Mouse (Mus musculus): ENCODE measurements at regions not wholly inside any gene's neighbourhood (a gene's known extent, or its start where the extent isn't known, plus 50 kb on each side); places are given as distances from the start of the nearest gene placed in this dataset.

DNA sequence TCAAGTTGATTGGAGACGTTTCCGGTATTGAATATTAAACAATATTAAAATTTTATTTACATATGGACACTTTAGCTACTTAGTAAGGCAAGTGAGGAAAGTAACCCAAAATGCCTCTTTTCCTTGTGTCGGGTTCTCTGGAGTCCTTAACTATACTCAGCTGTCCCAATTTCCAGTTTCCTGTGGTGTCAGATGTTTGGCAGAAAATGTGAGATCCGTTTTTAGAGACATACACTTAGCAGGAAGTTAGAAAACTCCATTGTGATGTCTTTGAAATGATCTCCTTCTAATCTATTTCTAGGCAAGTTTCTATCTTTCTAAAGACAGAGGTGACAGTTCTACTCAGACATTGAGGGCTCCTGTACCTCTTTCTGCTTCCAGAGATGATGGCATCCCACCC lies 168.9 kb upstream of the Plcxd3 start:
- H3K4me3 ChIP-seq (replicated peaks; ENCODE audit: low read length): no peak overlapping the region
- no peaks in the 10 kb centered on the region for H3K27me3 ChIP-seq (ENCODE audit: insufficient read depth, low read length)
- H3K9me3 ChIP-seq (ENCODE audit: low read length): peaks cover 8% of the 10 kb centered on the region
- no peaks in the 10 kb centered on the region for H3K4me1 ChIP-seq (replicated peaks; ENCODE audit: low read depth, low read length)
- H3K36me3 ChIP-seq (ENCODE audit: insufficient read depth, low read length): no peaks in the 10 kb centered on the region
- TF ChIP-seq CTCF (conservative IDR thresholded peaks at IDR 0.05; ENCODE audit: low read length) (no peak), NANOG (IDR thresholded peaks at IDR 0.05; ENCODE audit: borderline replicate concordance, low read length) (no peak), POU5F1 (IDR thresholded peaks at IDR 0.05; ENCODE audit: borderline replicate concordance, low read length) (no peak)

DNA sequence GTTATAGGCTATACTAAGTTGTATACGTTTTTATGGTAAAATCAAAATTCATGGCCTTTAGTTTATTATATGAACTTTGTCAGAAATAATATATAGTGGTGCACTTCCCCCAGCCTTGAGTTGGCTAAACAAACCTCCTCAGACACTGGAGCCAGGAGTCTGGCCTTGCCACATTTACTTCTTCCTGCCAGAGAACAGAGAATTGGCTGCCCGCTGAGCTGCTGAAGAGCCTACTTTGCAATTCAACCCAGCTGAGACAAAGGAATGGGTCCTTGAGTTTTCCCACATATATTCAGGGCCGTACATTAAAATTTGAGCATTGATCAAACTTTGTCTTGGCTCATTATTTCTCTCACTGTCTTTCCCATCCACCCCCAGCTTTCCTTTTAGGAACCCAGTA lies 161.9 kb upstream of the Plcxd3 start:
- no peak overlapping the region for H3K4me3 ChIP-seq (replicated peaks; ENCODE audit: low read length)
- TF ChIP-seq CTCF (conservative IDR thresholded peaks at IDR 0.05; ENCODE audit: low read length) (no peak), POU5F1 (IDR thresholded peaks at IDR 0.05; ENCODE audit: borderline replicate concordance, low read length) (no peak), NANOG (IDR thresholded peaks at IDR 0.05; ENCODE audit: borderline replicate concordance, low read length) (peak; percentile 20; the same call in 1 of the 2 replicates)
- H3K9me3 ChIP-seq (ENCODE audit: low read length): no peaks in the 10 kb centered on the region
- 0 out of 2 replicates have a peak, but pooled peaks cover 10% of the 10 kb centered on the region for H3K4me1 ChIP-seq (replicated peaks; ENCODE audit: low read depth, low read length)
- no peaks in the 10 kb centered on the region for H3K36me3 ChIP-seq (ENCODE audit: insufficient read depth, low read length)
- H3K27me3 ChIP-seq (ENCODE audit: insufficient read depth, low read length): no peaks in the 10 kb centered on the region

DNA sequence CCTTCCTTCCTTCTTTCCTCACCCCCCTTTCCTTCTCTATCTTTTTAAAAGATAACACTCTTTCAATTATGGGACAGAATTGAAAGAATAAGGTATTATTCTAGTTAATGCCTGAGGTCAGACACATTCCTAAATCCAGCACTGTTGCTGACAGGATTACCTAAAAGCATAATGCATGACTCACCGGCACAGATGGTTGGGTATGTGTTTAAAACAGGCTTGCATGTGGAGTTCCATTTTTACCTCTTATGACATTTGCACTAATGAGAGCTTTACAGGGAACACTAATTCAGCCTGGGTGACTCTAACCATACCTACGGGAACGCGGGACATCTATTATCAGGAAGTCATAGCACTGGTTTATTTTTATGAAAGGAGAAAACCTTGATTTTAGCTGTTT lies 156.2 kb upstream of the Plcxd3 start:
- H3K36me3 ChIP-seq (ENCODE audit: insufficient read depth, low read length): no peaks in the 10 kb centered on the region
- no peaks in the 10 kb centered on the region for H3K9me3 ChIP-seq (ENCODE audit: low read length)
- H3K27me3 ChIP-seq (ENCODE audit: insufficient read depth, low read length): no peaks in the 10 kb centered on the region
- H3K4me3 ChIP-seq (replicated peaks; ENCODE audit: low read length): no peak overlapping the region
- TF ChIP-seq CTCF (conservative IDR thresholded peaks at IDR 0.05; ENCODE audit: low read length): no peak
- TF ChIP-seq NANOG (IDR thresholded peaks at IDR 0.05; ENCODE audit: borderline replicate concordance, low read length): no peak
- TF ChIP-seq POU5F1 (IDR thresholded peaks at IDR 0.05; ENCODE audit: borderline replicate concordance, low read length): no peak
- H3K4me1 ChIP-seq (replicated peaks; ENCODE audit: low read depth, low read length): no peaks in the 10 kb centered on the region

DNA sequence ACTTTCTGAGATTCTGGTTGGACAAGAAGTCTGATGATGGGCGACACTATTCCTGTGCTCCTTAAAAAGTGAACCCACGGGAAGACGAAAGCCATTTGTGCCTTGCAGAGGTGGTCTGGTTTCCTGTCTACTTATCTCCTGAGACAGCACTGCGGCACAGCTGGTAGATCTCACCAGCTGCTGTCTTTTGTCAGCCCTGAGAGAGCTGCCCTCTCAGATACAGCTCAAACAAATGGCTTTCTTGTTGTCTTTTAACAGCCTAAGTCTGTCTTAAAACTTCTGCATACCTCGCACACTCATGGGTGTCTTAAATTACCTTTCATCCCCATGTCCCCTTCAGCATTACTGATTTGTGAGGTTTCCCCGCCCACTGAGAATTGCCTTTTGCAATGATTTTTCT lies 147.2 kb upstream of the Plcxd3 start:
- TF ChIP-seq CTCF (conservative IDR thresholded peaks at IDR 0.05; ENCODE audit: low read length) (no peak), POU5F1 (IDR thresholded peaks at IDR 0.05; ENCODE audit: borderline replicate concordance, low read length) (no peak), NANOG (IDR thresholded peaks at IDR 0.05; ENCODE audit: borderline replicate concordance, low read length) (no peak)
- Histone ChIP-seq H3K36me3 (ENCODE audit: insufficient read depth, low read length) (no peaks in the 10 kb centered on the region), H3K27me3 (ENCODE audit: insufficient read depth, low read length) (no peaks in the 10 kb centered on the region), H3K9me3 (ENCODE audit: low read length) (no peaks in the 10 kb centered on the region), H3K4me3 (replicated peaks; ENCODE audit: low read length) (no peak overlapping the region), H3K4me1 (replicated peaks; ENCODE audit: low read depth, low read length) (no peaks in the 10 kb centered on the region)

GRCm38 (mm10) chr15:4240649-4241048 lies 134.6 kb upstream of the Plcxd3 start:
- H3K4me1 ChIP-seq (replicated peaks; ENCODE audit: low read depth, low read length): no peaks in the 10 kb centered on the region
- H3K27me3 ChIP-seq (ENCODE audit: insufficient read depth, low read length): no peaks in the 10 kb centered on the region
- no peaks in the 10 kb centered on the region for H3K36me3 ChIP-seq (ENCODE audit: insufficient read depth, low read length)
- H3K4me3 ChIP-seq (replicated peaks; ENCODE audit: low read length): no peak overlapping the region
- TF ChIP-seq CTCF (conservative IDR thresholded peaks at IDR 0.05; ENCODE audit: low read length) (no peak), POU5F1 (IDR thresholded peaks at IDR 0.05; ENCODE audit: borderline replicate concordance, low read length) (no peak), NANOG (IDR thresholded peaks at IDR 0.05; ENCODE audit: borderline replicate concordance, low read length) (no peak)
- no peaks in the 10 kb centered on the region for H3K9me3 ChIP-seq (ENCODE audit: low read length)

DNA sequence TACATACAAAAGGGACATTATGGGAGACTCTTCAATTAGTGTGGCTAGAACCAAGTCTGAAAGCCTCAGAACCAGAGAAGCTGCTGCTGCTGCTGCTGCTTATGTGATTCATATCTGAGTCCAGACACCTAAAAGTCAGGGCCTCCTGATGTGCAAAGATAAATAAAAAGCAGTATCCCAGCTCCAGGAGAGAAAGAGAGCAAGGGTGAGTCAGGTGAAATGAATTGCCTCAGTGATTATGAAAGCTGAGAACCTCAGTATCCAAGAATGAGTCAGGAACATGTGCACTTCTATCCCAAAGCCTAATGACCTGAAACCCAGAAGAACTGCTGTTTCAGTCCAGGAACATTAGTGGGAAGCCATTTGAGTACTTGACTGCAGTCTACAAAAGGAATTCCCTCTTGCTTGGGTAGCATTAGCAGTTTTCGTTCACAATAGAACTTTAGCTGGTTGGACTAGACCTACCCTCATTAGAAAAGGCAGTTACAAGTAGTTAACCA lies 127.6 kb upstream of the Plcxd3 start:
- H3K27me3 ChIP-seq (ENCODE audit: insufficient read depth, low read length): no peaks in the 10 kb centered on the region
- no peak overlapping the region for H3K4me3 ChIP-seq (replicated peaks; ENCODE audit: low read length)
- TF ChIP-seq POU5F1 (IDR thresholded peaks at IDR 0.05; ENCODE audit: borderline replicate concordance, low read length): no peak
- TF ChIP-seq CTCF (conservative IDR thresholded peaks at IDR 0.05; ENCODE audit: low read length): no peak
- TF ChIP-seq NANOG (IDR thresholded peaks at IDR 0.05; ENCODE audit: borderline replicate concordance, low read length): no peak
- H3K36me3 ChIP-seq (ENCODE audit: insufficient read depth, low read length): no peaks in the 10 kb centered on the region
- H3K9me3 ChIP-seq (ENCODE audit: low read length): peaks cover 12% of the 10 kb centered on the region
- no peaks in the 10 kb centered on the region for H3K4me1 ChIP-seq (replicated peaks; ENCODE audit: low read depth, low read length)

DNA sequence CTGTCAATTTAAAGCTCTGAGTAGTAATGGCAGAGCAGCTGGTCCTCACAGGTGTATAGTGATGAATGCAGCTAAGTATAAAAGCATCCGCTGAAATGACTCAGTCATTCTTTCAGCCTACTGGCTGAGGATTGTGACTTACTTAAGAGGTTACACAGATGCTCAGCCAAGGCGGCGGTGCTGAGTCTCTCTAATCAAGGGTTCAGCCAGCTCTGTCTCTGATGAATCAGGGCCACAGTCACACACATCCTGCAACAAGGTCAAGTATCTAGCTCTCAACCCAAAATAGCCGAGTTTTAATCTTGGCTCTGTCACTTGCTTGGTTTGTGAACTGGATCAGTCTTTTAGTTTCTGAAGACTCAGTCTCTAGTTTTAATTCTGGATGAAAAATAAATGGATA lies 110.7 kb upstream of the Plcxd3 start:
- Histone ChIP-seq H3K9me3 (ENCODE audit: low read length) (peaks cover 11% of the 10 kb centered on the region), H3K27me3 (ENCODE audit: insufficient read depth, low read length) (no peaks in the 10 kb centered on the region), H3K36me3 (ENCODE audit: insufficient read depth, low read length) (no peaks in the 10 kb centered on the region), H3K4me3 (replicated peaks; ENCODE audit: low read length) (no peak overlapping the region), H3K4me1 (replicated peaks; ENCODE audit: low read depth, low read length) (no peaks in the 10 kb centered on the region)
- TF ChIP-seq POU5F1 (IDR thresholded peaks at IDR 0.05; ENCODE audit: borderline replicate concordance, low read length): no peak
- no peak for TF ChIP-seq CTCF (conservative IDR thresholded peaks at IDR 0.05; ENCODE audit: low read length)
- TF ChIP-seq NANOG (IDR thresholded peaks at IDR 0.05; ENCODE audit: borderline replicate concordance, low read length): no peak

GRCm38 (mm10) chr15:4269835-4270234 lies 105.5 kb upstream of the Plcxd3 start:
- Histone ChIP-seq H3K4me1 (replicated peaks; ENCODE audit: low read depth, low read length) (no peaks in the 10 kb centered on the region), H3K4me3 (replicated peaks; ENCODE audit: low read length) (no peak overlapping the region), H3K27me3 (ENCODE audit: insufficient read depth, low read length) (no peaks in the 10 kb centered on the region), H3K36me3 (ENCODE audit: insufficient read depth, low read length) (no peaks in the 10 kb centered on the region), H3K9me3 (ENCODE audit: low read length) (no peaks in the 10 kb centered on the region)
- TF ChIP-seq CTCF (conservative IDR thresholded peaks at IDR 0.05; ENCODE audit: low read length) (no peak), NANOG (IDR thresholded peaks at IDR 0.05; ENCODE audit: borderline replicate concordance, low read length) (no peak), POU5F1 (IDR thresholded peaks at IDR 0.05; ENCODE audit: borderline replicate concordance, low read length) (no peak)

DNA sequence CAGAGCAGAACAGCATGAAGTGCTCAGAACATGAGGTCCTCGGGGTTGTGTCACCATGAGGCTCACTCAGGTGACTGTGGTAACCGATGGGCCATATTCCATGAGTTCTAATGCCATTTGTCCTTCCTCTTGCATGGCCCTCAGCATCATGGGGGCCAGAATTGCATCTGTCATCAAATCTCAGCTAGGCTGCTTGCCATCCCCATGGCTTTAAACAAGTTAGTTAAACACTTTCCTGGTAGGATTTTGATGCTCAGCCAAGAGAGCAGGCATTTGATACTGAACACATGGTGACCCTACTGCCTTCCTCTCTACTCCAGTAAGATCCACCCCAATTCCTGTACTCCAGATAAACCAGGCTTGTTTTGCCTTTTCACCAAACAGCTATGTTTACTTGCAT lies 98.3 kb upstream of the Plcxd3 start:
- Histone ChIP-seq H3K4me3 (replicated peaks; ENCODE audit: low read length) (no peak overlapping the region), H3K9me3 (ENCODE audit: low read length) (no peaks in the 10 kb centered on the region), H3K27me3 (ENCODE audit: insufficient read depth, low read length) (no peaks in the 10 kb centered on the region), H3K4me1 (replicated peaks; ENCODE audit: low read depth, low read length) (no peaks in the 10 kb centered on the region), H3K36me3 (ENCODE audit: insufficient read depth, low read length) (no peaks in the 10 kb centered on the region)
- TF ChIP-seq NANOG (IDR thresholded peaks at IDR 0.05; ENCODE audit: borderline replicate concordance, low read length) (no peak), POU5F1 (IDR thresholded peaks at IDR 0.05; ENCODE audit: borderline replicate concordance, low read length) (no peak), CTCF (conservative IDR thresholded peaks at IDR 0.05; ENCODE audit: low read length) (no peak)
